Mouse (Mus musculus): Measurements from ENCODE around the gene Lonrf2.

Gene Lonrf2

DNA sequence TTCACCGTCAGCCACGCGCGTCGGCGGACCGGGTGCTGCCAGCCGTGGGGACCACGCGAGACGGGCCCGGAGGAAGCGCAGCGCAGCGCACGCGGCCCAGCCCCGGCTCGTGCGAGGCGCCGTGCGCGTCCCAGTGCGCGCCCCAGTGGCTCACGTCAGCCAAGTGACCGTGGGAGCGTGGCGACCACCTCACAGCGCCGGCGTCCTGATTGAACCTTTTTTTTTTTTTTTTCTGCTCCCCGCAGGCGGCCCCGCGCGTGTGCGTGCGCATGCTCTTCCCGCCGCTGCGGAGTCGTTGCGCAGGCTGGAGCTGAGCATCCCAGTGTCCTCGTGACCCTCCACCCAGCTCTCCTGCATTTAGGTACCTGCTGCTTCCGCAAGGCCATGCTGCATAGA is at the start of gene Lonrf2:
Gene Lonrf2 (minus strand): TSS at position 235 of the 396 bp plus-strand sequence.
- H3K27me3 ChIP-seq (ENCODE audit: insufficient read depth, low read length), result peaks cover 30% of the 10 kb centered on the region
- no peaks in the 10 kb centered on the region for H3K9me3 ChIP-seq (ENCODE audit: low read length)
- H3K4me1 ChIP-seq (replicated peaks; ENCODE audit: low read depth, low read length), result peaks cover 13% of the 10 kb centered on the region
- no peak for TF ChIP-seq POU5F1 (IDR thresholded peaks at IDR 0.05; ENCODE audit: borderline replicate concordance, low read length)
- no peak for TF ChIP-seq NANOG (IDR thresholded peaks at IDR 0.05; ENCODE audit: borderline replicate concordance, low read length)
- no peak for TF ChIP-seq CTCF (conservative IDR thresholded peaks at IDR 0.05; ENCODE audit: low read length)
- peak within 1 kb of the TSS; percentile 83 for H3K4me3 ChIP-seq (replicated peaks; ENCODE audit: low read length)
- no peaks in the 10 kb centered on the region; the same call in 1 of the 2 replicates for H3K36me3 ChIP-seq (ENCODE audit: insufficient read depth, low read length)

DNA sequence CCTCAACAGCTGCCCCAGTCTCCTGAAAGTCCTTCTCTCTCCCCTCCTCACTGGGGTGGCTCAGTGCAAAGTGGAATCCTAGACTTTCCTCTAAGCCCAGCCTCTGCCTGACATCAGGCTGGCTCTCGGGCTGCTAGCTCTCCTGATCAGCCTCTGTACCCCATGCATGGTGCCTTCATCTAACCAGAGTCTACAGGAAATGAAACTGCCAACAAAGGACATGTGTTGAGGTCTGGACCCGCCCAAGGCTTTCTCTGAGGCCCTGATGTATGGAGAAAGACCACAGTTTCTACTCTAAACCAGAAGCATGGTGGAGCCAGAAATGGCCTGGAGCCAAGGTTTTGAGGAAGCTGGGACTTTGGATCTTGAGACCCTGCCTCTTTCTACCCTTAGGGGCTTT is 49.4 kb upstream of the Lonrf2 start:
- H3K4me1 ChIP-seq (replicated peaks; ENCODE audit: low read depth, low read length), result peaks cover 42% of the 10 kb centered on the region
- no peaks in the 10 kb centered on the region for H3K9me3 ChIP-seq (ENCODE audit: low read length)
- H3K4me3 ChIP-seq (replicated peaks; ENCODE audit: low read length), result no peak overlapping the region
- H3K27me3 ChIP-seq (ENCODE audit: insufficient read depth, low read length), result no peaks in the 10 kb centered on the region
- 0 out of 2 replicates have a peak, but pooled peaks cover 16% of the 10 kb centered on the region for H3K36me3 ChIP-seq (ENCODE audit: insufficient read depth, low read length)
- TF ChIP-seq CTCF (conservative IDR thresholded peaks at IDR 0.05; ENCODE audit: low read length), result no peak
- TF ChIP-seq NANOG (IDR thresholded peaks at IDR 0.05; ENCODE audit: borderline replicate concordance, low read length), result no peak
- no peak for TF ChIP-seq POU5F1 (IDR thresholded peaks at IDR 0.05; ENCODE audit: borderline replicate concordance, low read length)

DNA sequence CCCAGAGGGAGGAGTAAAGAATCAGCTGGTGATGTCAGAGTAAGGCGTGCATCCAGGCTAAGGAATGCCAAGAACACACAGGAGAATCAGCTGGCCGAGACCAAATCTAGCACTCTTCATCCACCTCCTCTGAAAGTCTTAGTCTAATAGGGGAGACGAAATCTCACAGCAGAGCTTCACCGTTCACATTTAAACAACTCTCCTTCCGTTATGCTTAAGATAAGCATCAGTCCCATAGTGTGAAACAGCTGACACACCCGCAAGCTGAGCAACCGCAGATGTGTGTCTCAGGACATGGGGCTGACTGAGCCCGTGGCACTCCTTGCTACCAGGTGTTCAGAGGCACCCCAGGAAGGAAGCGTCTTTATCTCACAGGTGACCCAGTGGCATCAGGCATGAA is 47.3 kb upstream of the Lonrf2 start:
- TF ChIP-seq POU5F1 (IDR thresholded peaks at IDR 0.05; ENCODE audit: borderline replicate concordance, low read length) (no peak), NANOG (IDR thresholded peaks at IDR 0.05; ENCODE audit: borderline replicate concordance, low read length) (no peak), CTCF (conservative IDR thresholded peaks at IDR 0.05; ENCODE audit: low read length) (no peak)

DNA sequence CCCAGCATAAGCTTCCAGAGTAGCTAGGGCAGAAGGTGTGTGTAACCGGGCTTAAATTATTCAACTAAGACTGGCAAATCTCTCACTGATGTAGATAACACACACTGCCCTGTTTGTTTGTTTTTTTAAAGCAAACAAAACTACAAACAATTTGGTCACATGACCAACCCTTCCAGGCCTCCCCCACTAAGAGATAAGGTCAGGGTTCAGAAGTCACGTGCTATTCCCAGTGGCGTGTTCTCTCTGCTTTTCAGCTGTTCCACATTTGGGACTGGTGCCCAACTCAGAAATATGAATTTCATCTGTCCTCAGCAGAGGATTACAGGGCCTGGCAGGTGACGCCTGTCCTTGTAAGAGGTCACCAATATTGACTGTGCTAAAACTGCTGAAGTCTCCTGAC is 46.2 kb upstream of the Lonrf2 start:
- Histone ChIP-seq H3K4me1 (replicated peaks; ENCODE audit: low read depth, low read length) (peaks cover 38% of the 10 kb centered on the region), H3K9me3 (ENCODE audit: low read length) (peaks cover 5% of the 10 kb centered on the region; the same call in 1 of the 2 replicates), H3K27me3 (ENCODE audit: insufficient read depth, low read length) (no peaks in the 10 kb centered on the region), H3K4me3 (replicated peaks; ENCODE audit: low read length) (no peak overlapping the region), H3K36me3 (ENCODE audit: insufficient read depth, low read length) (0 out of 2 replicates have a peak, but pooled peaks cover 11% of the 10 kb centered on the region)
- no peak for TF ChIP-seq CTCF (conservative IDR thresholded peaks at IDR 0.05; ENCODE audit: low read length)
- no peak for TF ChIP-seq NANOG (IDR thresholded peaks at IDR 0.05; ENCODE audit: borderline replicate concordance, low read length)
- no peak for TF ChIP-seq POU5F1 (IDR thresholded peaks at IDR 0.05; ENCODE audit: borderline replicate concordance, low read length)

More for the DNA sequence above, 47.3 kb upstream of the Lonrf2 start:
- Histone ChIP-seq H3K36me3 (ENCODE audit: insufficient read depth, low read length) (0 out of 2 replicates have a peak, but pooled peaks cover 11% of the 10 kb centered on the region), H3K4me3 (replicated peaks; ENCODE audit: low read length) (no peak overlapping the region), H3K9me3 (ENCODE audit: low read length) (peaks cover 5% of the 10 kb centered on the region; the same call in 1 of the 2 replicates), H3K4me1 (replicated peaks; ENCODE audit: low read depth, low read length) (peaks cover 42% of the 10 kb centered on the region), H3K27me3 (ENCODE audit: insufficient read depth, low read length) (no peaks in the 10 kb centered on the region)

DNA sequence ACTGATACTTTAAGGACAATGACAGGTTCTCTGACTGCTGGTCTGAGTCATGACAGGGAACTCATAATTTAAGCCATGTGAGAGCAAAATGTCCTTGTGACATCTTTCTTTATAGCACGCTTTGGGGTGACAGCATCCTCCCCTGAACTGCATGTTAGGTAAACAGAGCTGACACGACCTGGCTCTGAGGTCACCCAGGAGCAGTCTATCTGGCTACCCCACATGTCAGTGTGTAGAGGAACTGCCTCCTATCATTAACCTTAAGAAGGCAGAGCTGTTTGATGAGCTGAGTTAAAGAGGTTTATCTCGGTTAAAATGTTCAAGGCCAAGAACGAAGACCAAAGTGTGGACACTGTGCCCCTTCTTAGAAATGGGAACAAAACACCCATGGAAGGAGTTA is 44.9 kb upstream of the Lonrf2 start:
- peaks cover 38% of the 10 kb centered on the region for H3K4me1 ChIP-seq (replicated peaks; ENCODE audit: low read depth, low read length)
- 0 out of 2 replicates have a peak, but pooled peaks cover 14% of the 10 kb centered on the region for H3K36me3 ChIP-seq (ENCODE audit: insufficient read depth, low read length)
- no peak overlapping the region for H3K4me3 ChIP-seq (replicated peaks; ENCODE audit: low read length)
- H3K9me3 ChIP-seq (ENCODE audit: low read length), result peaks cover 5% of the 10 kb centered on the region; the same call in 1 of the 2 replicates
- no peak for TF ChIP-seq NANOG (IDR thresholded peaks at IDR 0.05; ENCODE audit: borderline replicate concordance, low read length)
- no peak for TF ChIP-seq CTCF (conservative IDR thresholded peaks at IDR 0.05; ENCODE audit: low read length)
- TF ChIP-seq POU5F1 (IDR thresholded peaks at IDR 0.05; ENCODE audit: borderline replicate concordance, low read length), result no peak
- H3K27me3 ChIP-seq (ENCODE audit: insufficient read depth, low read length), result no peaks in the 10 kb centered on the region

DNA sequence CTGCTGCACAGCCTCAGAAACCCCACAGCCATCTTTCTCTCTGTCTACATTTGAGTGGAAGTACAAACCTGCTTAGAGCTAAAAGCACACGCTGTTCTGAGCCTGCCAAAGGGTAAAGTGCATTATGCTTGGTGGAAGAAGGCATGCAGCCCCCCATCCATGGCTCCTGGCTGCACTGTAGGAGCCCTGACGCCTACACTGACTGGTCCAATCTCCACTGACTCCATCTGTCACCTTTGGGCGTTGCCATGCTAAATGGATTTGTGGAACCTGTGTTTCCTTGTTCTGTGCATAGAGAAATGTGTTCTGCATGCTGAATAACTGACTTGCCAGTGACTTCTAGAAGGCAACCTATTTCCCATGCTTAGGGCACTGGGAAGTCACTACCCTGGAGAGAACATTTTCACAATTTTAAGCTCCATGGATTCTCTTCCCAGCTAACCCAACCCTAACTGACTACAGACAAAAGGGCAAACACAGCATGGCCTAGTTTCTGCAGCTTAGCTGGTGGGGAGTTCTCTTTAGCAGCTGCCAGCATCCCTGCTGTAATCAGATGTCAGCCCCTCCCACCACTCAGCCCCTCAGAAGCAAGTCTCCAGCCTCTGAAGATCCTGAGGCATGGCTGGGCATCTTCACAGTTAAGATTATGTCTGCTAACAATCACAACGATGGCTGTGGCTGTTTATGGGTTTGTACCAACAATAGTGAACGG is 40.3 kb upstream of the Lonrf2 start:
- Histone ChIP-seq H3K9me3 (ENCODE audit: low read length) (peaks cover 5% of the 10 kb centered on the region; the same call in 1 of the 2 replicates), H3K27me3 (ENCODE audit: insufficient read depth, low read length) (no peaks in the 10 kb centered on the region), H3K4me3 (replicated peaks; ENCODE audit: low read length) (no peak overlapping the region), H3K4me1 (replicated peaks; ENCODE audit: low read depth, low read length) (peaks cover 45% of the 10 kb centered on the region), H3K36me3 (ENCODE audit: insufficient read depth, low read length) (peaks cover 7% of the 10 kb centered on the region; the same call in 1 of the 2 replicates)
- TF ChIP-seq NANOG (IDR thresholded peaks at IDR 0.05; ENCODE audit: borderline replicate concordance, low read length) (no peak), CTCF (conservative IDR thresholded peaks at IDR 0.05; ENCODE audit: low read length) (no peak), POU5F1 (IDR thresholded peaks at IDR 0.05; ENCODE audit: borderline replicate concordance, low read length) (no peak)

DNA sequence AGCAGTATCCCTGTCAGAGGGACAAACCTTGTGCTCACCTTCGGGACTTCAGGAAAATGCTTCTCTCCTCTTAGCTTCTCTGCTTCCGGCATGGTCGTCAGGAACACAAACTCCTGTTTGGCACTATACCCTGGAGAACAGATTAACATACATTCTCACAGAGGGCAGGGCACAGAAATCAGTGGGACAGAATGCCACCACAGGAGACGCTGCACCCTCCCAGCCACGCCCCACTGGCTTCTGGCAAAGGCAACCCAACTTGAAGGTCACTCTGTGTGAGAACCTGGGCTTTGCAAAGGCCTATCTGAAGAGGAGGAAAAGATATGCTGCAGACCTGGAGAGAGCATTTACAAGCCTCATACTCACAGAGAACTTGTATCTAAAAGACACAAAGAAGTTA is 37.4 kb upstream of the Lonrf2 start:
- H3K27me3 ChIP-seq (ENCODE audit: insufficient read depth, low read length), result no peaks in the 10 kb centered on the region
- H3K4me3 ChIP-seq (replicated peaks; ENCODE audit: low read length), result no peak overlapping the region
- peaks cover 68% of the 10 kb centered on the region for H3K4me1 ChIP-seq (replicated peaks; ENCODE audit: low read depth, low read length)
- no peak for TF ChIP-seq CTCF (conservative IDR thresholded peaks at IDR 0.05; ENCODE audit: low read length)
- TF ChIP-seq NANOG (IDR thresholded peaks at IDR 0.05; ENCODE audit: borderline replicate concordance, low read length), result no peak
- no peak for TF ChIP-seq POU5F1 (IDR thresholded peaks at IDR 0.05; ENCODE audit: borderline replicate concordance, low read length)
- H3K36me3 ChIP-seq (ENCODE audit: insufficient read depth, low read length), result peaks cover 22% of the 10 kb centered on the region
- H3K9me3 ChIP-seq (ENCODE audit: low read length), result peaks cover under 1% of the 10 kb centered on the region; the same call in 1 of the 2 replicates

DNA sequence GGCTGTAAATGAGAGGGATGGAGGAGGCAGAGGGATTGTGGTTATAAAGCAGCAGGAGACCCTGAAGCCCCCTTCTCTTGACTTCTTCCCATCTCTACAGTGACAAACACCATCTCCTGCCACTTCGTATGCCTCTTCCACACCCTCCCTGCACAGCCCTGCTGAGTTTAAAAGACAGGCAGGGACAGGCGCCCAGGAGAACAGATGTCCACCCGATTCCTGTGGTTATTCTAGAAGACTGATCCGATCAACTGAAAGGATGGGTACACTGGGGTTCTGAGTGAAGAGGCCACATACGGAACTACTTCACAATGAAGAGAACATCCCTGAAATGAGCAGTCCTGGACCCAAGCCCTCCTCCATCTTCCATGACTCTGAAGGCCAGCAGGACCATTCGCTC is 35.3 kb upstream of the Lonrf2 start:
- Histone ChIP-seq H3K27me3 (ENCODE audit: insufficient read depth, low read length) (no peaks in the 10 kb centered on the region), H3K4me1 (replicated peaks; ENCODE audit: low read depth, low read length) (peaks cover 74% of the 10 kb centered on the region), H3K9me3 (ENCODE audit: low read length) (no peaks in the 10 kb centered on the region), H3K36me3 (ENCODE audit: insufficient read depth, low read length) (peaks cover 37% of the 10 kb centered on the region), H3K4me3 (replicated peaks; ENCODE audit: low read length) (no peak overlapping the region)
- TF ChIP-seq NANOG (IDR thresholded peaks at IDR 0.05; ENCODE audit: borderline replicate concordance, low read length) (no peak), POU5F1 (IDR thresholded peaks at IDR 0.05; ENCODE audit: borderline replicate concordance, low read length) (no peak), CTCF (conservative IDR thresholded peaks at IDR 0.05; ENCODE audit: low read length) (no peak)

Measured in E14TG2a.4 (cell line).